Mouse (Mus musculus): ENCODE measurements around the gene Tpst2. TPM values are rescaled to one million over a fixed set of nuclear protein-coding genes. Genes with fewer than 3 reads are reported as not detected.

Tpst2 gene
- polyA plus RNA-seq, 1 experiment from 2014 or later: 38.8 TPM

GRCm38 (mm10) chr5:112260818-112261217 lies 15.7 kb upstream of the Tpst2 start:
- Histone ChIP-seq H3K4me3 (ENCODE audit: low read depth, low read length) (no peak overlapping the region), H3K4me1 (ENCODE audit: control insufficient read depth, low read depth, low read length) (peaks cover 8% of the 10 kb centered on the region), H3K4me2 (ENCODE audit: low read depth, low read length) (no peak overlapping the region), H3K36me3 (ENCODE audit: control insufficient read depth, insufficient read depth) (no peaks in the 10 kb centered on the region), H3K27ac (ENCODE audit: low read length) (no peak overlapping the region), H3K9me3 (replicated peaks; ENCODE audit: control insufficient read depth, low read length) (no peaks in the 10 kb centered on the region), H3K9ac (ENCODE audit: low read depth, low read length) (no peak overlapping the region), H3K27me3 (ENCODE audit: control insufficient read depth, insufficient read depth, low read depth, low read length) (no peaks in the 10 kb centered on the region)
- ATAC-seq (ENCODE audit: low read depth): no peak
- 56% methylated on average over 3 of the region's 3 CpGs for WGBS (ENCODE audit: insufficient replicate concordance)

- Histone ChIP-seq H3K27ac (ENCODE audit: low read length) (no peak overlapping the region), H3K9me3 (replicated peaks; ENCODE audit: control insufficient read depth, low read length) (no peaks in the 10 kb centered on the region), H3K36me3 (ENCODE audit: control insufficient read depth, insufficient read depth) (no peaks in the 10 kb centered on the region), H3K4me3 (ENCODE audit: low read depth, low read length) (no peak overlapping the region), H3K4me1 (ENCODE audit: control insufficient read depth, low read depth, low read length) (peaks cover 13% of the 10 kb centered on the region), H3K4me2 (ENCODE audit: low read depth, low read length) (no peak overlapping the region), H3K9ac (ENCODE audit: low read depth, low read length) (no peak overlapping the region), H3K27me3 (ENCODE audit: control insufficient read depth, insufficient read depth, low read depth, low read length) (peaks cover 2% of the 10 kb centered on the region)
- 55% methylated on average over 7 of the region's 7 CpGs for WGBS (ENCODE audit: insufficient replicate concordance)
- no peak for ATAC-seq (ENCODE audit: low read depth)
These were observed 12.4 kb upstream of the Tpst2 start for GRCm38 (mm10) chr5:112264099-112264498.

GRCm38 (mm10) chr5:112265110-112265509 lies 11.4 kb upstream of the Tpst2 start:
- Histone ChIP-seq H3K27me3 (ENCODE audit: control insufficient read depth, insufficient read depth, low read depth, low read length) (peaks cover 7% of the 10 kb centered on the region), H3K9me3 (replicated peaks; ENCODE audit: control insufficient read depth, low read length) (no peaks in the 10 kb centered on the region), H3K4me1 (ENCODE audit: control insufficient read depth, low read depth, low read length) (peaks cover 13% of the 10 kb centered on the region), H3K9ac (ENCODE audit: low read depth, low read length) (no peak overlapping the region), H3K4me2 (ENCODE audit: low read depth, low read length) (no peak overlapping the region), H3K36me3 (ENCODE audit: control insufficient read depth, insufficient read depth) (no peaks in the 10 kb centered on the region), H3K4me3 (ENCODE audit: low read depth, low read length) (no peak overlapping the region), H3K27ac (ENCODE audit: low read length) (peak overlapping the region; percentile 43)
- ATAC-seq (ENCODE audit: low read depth): no peak
- 67% methylated on average over 5 of the region's 5 CpGs for WGBS (ENCODE audit: insufficient replicate concordance)

GRCm38 (mm10) chr5:112265515-112265914 lies 11.0 kb upstream of the Tpst2 start:
- H3K4me3 ChIP-seq (ENCODE audit: low read depth, low read length): peak overlapping the region; percentile 20; the same call in 1 of the 2 replicates
- peak overlapping the region; percentile 18; the same call in 1 of the 2 replicates for H3K9ac ChIP-seq (ENCODE audit: low read depth, low read length)

GRCm38 (mm10) chr5:112266011-112266777 lies 10.3 kb upstream of the Tpst2 start:
- H3K9me3 ChIP-seq (replicated peaks; ENCODE audit: control insufficient read depth, low read length): no peaks in the 10 kb centered on the region
- peak overlapping the region; percentile 49 for H3K4me2 ChIP-seq (ENCODE audit: low read depth, low read length)
- H3K4me1 ChIP-seq (ENCODE audit: control insufficient read depth, low read depth, low read length): peaks cover 16% of the 10 kb centered on the region
- WGBS (ENCODE audit: insufficient replicate concordance): 25% methylated on average over 9 of the region's 9 CpGs
- H3K9ac ChIP-seq (ENCODE audit: low read depth, low read length): peak overlapping the region; percentile 18; the same call in 1 of the 2 replicates
- peak overlapping the region; percentile 43 for H3K27ac ChIP-seq (ENCODE audit: low read length)
- peaks cover 8% of the 10 kb centered on the region for H3K27me3 ChIP-seq (ENCODE audit: control insufficient read depth, insufficient read depth, low read depth, low read length)
- H3K4me3 ChIP-seq (ENCODE audit: low read depth, low read length): no peak overlapping the region; the same call in 1 of the 2 replicates
- H3K36me3 ChIP-seq (ENCODE audit: control insufficient read depth, insufficient read depth): no peaks in the 10 kb centered on the region
- ATAC-seq (ENCODE audit: low read depth): peak; percentile 65

More at GRCm38 (mm10) chr5:112265515-112265914, 11.0 kb upstream of the Tpst2 start:
- 2% methylated on average over 10 of the region's 10 CpGs for WGBS (ENCODE audit: insufficient replicate concordance)
- H3K9me3 ChIP-seq (replicated peaks; ENCODE audit: control insufficient read depth, low read length): no peaks in the 10 kb centered on the region
- ATAC-seq (ENCODE audit: low read depth): peak; percentile 59
- H3K27ac ChIP-seq (ENCODE audit: low read length): peak overlapping the region; percentile 43
- peak overlapping the region; percentile 49 for H3K4me2 ChIP-seq (ENCODE audit: low read depth, low read length)
- peaks cover 13% of the 10 kb centered on the region for H3K4me1 ChIP-seq (ENCODE audit: control insufficient read depth, low read depth, low read length)
- H3K36me3 ChIP-seq (ENCODE audit: control insufficient read depth, insufficient read depth): no peaks in the 10 kb centered on the region
- H3K27me3 ChIP-seq (ENCODE audit: control insufficient read depth, insufficient read depth, low read depth, low read length): peaks cover 7% of the 10 kb centered on the region

- Histone ChIP-seq H3K9ac (ENCODE audit: low read depth, low read length) (no peak overlapping the region), H3K9me3 (replicated peaks; ENCODE audit: control insufficient read depth, low read length) (no peaks in the 10 kb centered on the region), H3K36me3 (ENCODE audit: control insufficient read depth, insufficient read depth) (no peaks in the 10 kb centered on the region), H3K4me2 (ENCODE audit: low read depth, low read length) (no peak overlapping the region), H3K27ac (ENCODE audit: low read length) (no peak overlapping the region), H3K4me3 (ENCODE audit: low read depth, low read length) (no peak overlapping the region), H3K4me1 (ENCODE audit: control insufficient read depth, low read depth, low read length) (peaks cover 17% of the 10 kb centered on the region), H3K27me3 (ENCODE audit: control insufficient read depth, insufficient read depth, low read depth, low read length) (peaks cover 9% of the 10 kb centered on the region)
- WGBS (ENCODE audit: insufficient replicate concordance): 28% methylated on average over 24 of the region's 24 CpGs
- no peak for ATAC-seq (ENCODE audit: low read depth)
These were observed 5.5 kb upstream of the Tpst2 start for GRCm38 (mm10) chr5:112270764-112271541.

GRCm38 (mm10) chr5:112272934-112273333 lies 3.6 kb upstream of the Tpst2 start:
- no peaks in the 10 kb centered on the region for H3K36me3 ChIP-seq (ENCODE audit: control insufficient read depth, insufficient read depth)
- no peak overlapping the region for H3K4me3 ChIP-seq (ENCODE audit: low read depth, low read length)
- H3K4me2 ChIP-seq (ENCODE audit: low read depth, low read length): no peak overlapping the region
- H3K27ac ChIP-seq (ENCODE audit: low read length): no peak overlapping the region
- 40% methylated on average over 2 of the region's 2 CpGs for WGBS (ENCODE audit: insufficient replicate concordance)
- H3K9ac ChIP-seq (ENCODE audit: low read depth, low read length): no peak overlapping the region
- H3K9me3 ChIP-seq (replicated peaks; ENCODE audit: control insufficient read depth, low read length): no peaks in the 10 kb centered on the region
- H3K4me1 ChIP-seq (ENCODE audit: control insufficient read depth, low read depth, low read length): peaks cover 19% of the 10 kb centered on the region
- peaks cover 9% of the 10 kb centered on the region for H3K27me3 ChIP-seq (ENCODE audit: control insufficient read depth, insufficient read depth, low read depth, low read length)
- ATAC-seq (ENCODE audit: low read depth): no peak

- H3K27me3 ChIP-seq (ENCODE audit: control insufficient read depth, insufficient read depth, low read depth, low read length): peaks cover 9% of the 10 kb centered on the region
- 23% methylated on average over 2 of the region's 2 CpGs for WGBS (ENCODE audit: insufficient replicate concordance)
- ATAC-seq (ENCODE audit: low read depth): no peak
- H3K4me1 ChIP-seq (ENCODE audit: control insufficient read depth, low read depth, low read length): peaks cover 28% of the 10 kb centered on the region
- H3K9ac ChIP-seq (ENCODE audit: low read depth, low read length): no peak overlapping the region
- no peak overlapping the region for H3K27ac ChIP-seq (ENCODE audit: low read length)
- no peak overlapping the region for H3K4me3 ChIP-seq (ENCODE audit: low read depth, low read length)
- H3K36me3 ChIP-seq (ENCODE audit: control insufficient read depth, insufficient read depth): no peaks in the 10 kb centered on the region
- H3K4me2 ChIP-seq (ENCODE audit: low read depth, low read length): no peak overlapping the region
- no peaks in the 10 kb centered on the region for H3K9me3 ChIP-seq (replicated peaks; ENCODE audit: control insufficient read depth, low read length)
These were observed 2.6 kb upstream of the Tpst2 start for GRCm38 (mm10) chr5:112273746-112274463.

Data from liver, embryonic 16.5 days (tissue).